Mouse (Mus musculus): ENCODE measurements around the gene Tbc1d16. TPM values are rescaled to one million over a fixed set of nuclear protein-coding genes. Genes with fewer than 3 reads are reported as not detected.
A peak's percentile ranks its signal among the peaks of the same experiment; 100 is the strongest.

The Tbc1d16 gene
- polyA plus RNA-seq, 1 experiment from 2014 or later: 16.1 TPM

GRCm38 (mm10) chr11:119134586-119134985, 93.7 kb downstream of the Tbc1d16 start:
- Histone ChIP-seq H3K4me1 (replicated peaks) (peaks cover 37% of the 10 kb centered on the region), H3K36me3 (no peaks in the 10 kb centered on the region), H3K4me2 (peak overlapping the region; percentile 33), H3K9me3 (replicated peaks) (no peaks in the 10 kb centered on the region), H3K9ac (no peak overlapping the region), H3K27ac (peak overlapping the region; percentile 68), H3K4me3 (no peak overlapping the region; the same call in 1 of the 2 replicates), H3K27me3 (no peaks in the 10 kb centered on the region)
- 16% methylated on average over 17 of the region's 17 CpGs for WGBS
- peak; percentile 19 for ATAC-seq (replicated peaks; ENCODE audit: insufficient number of reproducible peaks, insufficient read depth, low FRiP score, low read depth)

- H3K9me3 ChIP-seq (replicated peaks): no peaks in the 10 kb centered on the region
- no peak overlapping the region for H3K9ac ChIP-seq
- H3K4me3 ChIP-seq: no peak overlapping the region; the same call in 1 of the 2 replicates
- H3K36me3 ChIP-seq: no peaks in the 10 kb centered on the region
- peak; percentile 51 for ATAC-seq (replicated peaks; ENCODE audit: insufficient number of reproducible peaks, insufficient read depth, low FRiP score, low read depth)
- WGBS: 58% methylated on average over 5 of the region's 5 CpGs
- H3K4me2 ChIP-seq: 0 out of 2 replicates have a peak overlapping the region, but pooled peaks have one; percentile 8
- peaks cover 42% of the 10 kb centered on the region for H3K4me1 ChIP-seq (replicated peaks)
- H3K27ac ChIP-seq: peak overlapping the region; percentile 68
- no peaks in the 10 kb centered on the region for H3K27me3 ChIP-seq
Measured at GRCm38 (mm10) chr11:119133437-119134221, 94.7 kb downstream of the Tbc1d16 start.

DNA sequence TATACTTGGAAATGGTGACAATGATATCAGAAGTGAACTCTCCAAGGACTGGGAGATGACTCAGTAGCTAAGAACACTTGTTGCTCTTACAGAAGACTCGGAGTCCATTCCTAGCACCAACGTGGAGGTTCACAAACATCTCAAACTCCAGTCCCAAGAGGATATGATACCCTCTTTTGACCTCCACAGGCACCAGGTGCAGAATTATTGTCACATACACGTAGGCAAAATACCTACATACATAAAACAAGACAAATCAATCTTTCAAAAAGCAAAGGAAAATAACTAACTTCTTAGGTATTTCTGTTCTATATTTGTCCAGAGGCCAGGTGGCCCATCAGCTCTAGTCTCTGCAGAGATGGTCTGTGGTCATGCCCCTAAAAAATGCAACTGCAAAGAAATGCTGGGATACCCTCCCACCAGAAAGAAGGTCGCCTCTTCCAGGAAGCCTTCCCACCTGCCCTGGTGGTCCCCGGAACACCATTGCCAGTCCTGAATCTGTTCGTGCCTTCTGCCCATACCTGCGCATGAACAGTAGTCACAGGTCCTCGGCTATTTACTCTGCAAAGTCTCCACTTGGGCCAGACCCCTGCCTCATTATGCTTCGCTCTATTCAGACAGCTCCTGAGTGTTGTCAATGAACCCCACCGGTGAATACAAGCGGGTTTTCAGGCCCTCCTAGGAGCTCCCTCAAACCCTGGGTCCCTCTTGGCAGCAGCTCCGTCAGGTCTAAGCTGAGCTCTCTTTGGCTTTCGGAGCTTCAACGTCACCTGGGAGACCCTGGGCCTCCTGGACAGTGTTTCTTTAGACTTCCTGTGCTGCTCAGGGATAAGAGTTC, 95.9 kb downstream of the Tbc1d16 start:
- peaks cover 54% of the 10 kb centered on the region for H3K4me1 ChIP-seq (replicated peaks)
- no peak overlapping the region for H3K27ac ChIP-seq
- H3K36me3 ChIP-seq: no peaks in the 10 kb centered on the region
- ATAC-seq (replicated peaks; ENCODE audit: insufficient number of reproducible peaks, insufficient read depth, low FRiP score, low read depth): no peak
- no peaks in the 10 kb centered on the region for H3K27me3 ChIP-seq
- H3K4me2 ChIP-seq: no peak overlapping the region
- 74% methylated on average over 14 of the region's 14 CpGs for WGBS
- H3K9ac ChIP-seq: no peak overlapping the region
- H3K9me3 ChIP-seq (replicated peaks): no peaks in the 10 kb centered on the region
- H3K4me3 ChIP-seq: no peak overlapping the region

GRCm38 (mm10) chr11:119130081-119130765, 98.1 kb downstream of the Tbc1d16 start:
- Histone ChIP-seq H3K4me1 (replicated peaks) (peaks cover 73% of the 10 kb centered on the region), H3K4me2 (peak overlapping the region; percentile 14; the same call in 1 of the 2 replicates), H3K36me3 (no peaks in the 10 kb centered on the region), H3K27ac (no peak overlapping the region), H3K9ac (no peak overlapping the region), H3K4me3 (no peak overlapping the region), H3K27me3 (no peaks in the 10 kb centered on the region), H3K9me3 (replicated peaks) (no peaks in the 10 kb centered on the region)
- WGBS: 21% methylated on average over 24 of the region's 24 CpGs
- ATAC-seq (replicated peaks; ENCODE audit: insufficient number of reproducible peaks, insufficient read depth, low FRiP score, low read depth): no peak

- Histone ChIP-seq H3K27ac (0 out of 2 replicates have a peak overlapping the region, but pooled peaks have one; percentile 73), H3K4me1 (replicated peaks) (peaks cover 68% of the 10 kb centered on the region), H3K4me3 (no peak overlapping the region), H3K9ac (no peak overlapping the region; the same call in 1 of the 2 replicates), H3K4me2 (peak overlapping the region; percentile 14; the same call in 1 of the 2 replicates), H3K36me3 (no peaks in the 10 kb centered on the region), H3K9me3 (replicated peaks) (no peaks in the 10 kb centered on the region), H3K27me3 (no peaks in the 10 kb centered on the region)
- ATAC-seq (replicated peaks; ENCODE audit: insufficient number of reproducible peaks, insufficient read depth, low FRiP score, low read depth): no peak
- 59% methylated on average over 18 of the region's 18 CpGs for whole genome bisulfite sequencing
Measured at GRCm38 (mm10) chr11:119129281-119130058, 98.8 kb downstream of the Tbc1d16 start.

DNA sequence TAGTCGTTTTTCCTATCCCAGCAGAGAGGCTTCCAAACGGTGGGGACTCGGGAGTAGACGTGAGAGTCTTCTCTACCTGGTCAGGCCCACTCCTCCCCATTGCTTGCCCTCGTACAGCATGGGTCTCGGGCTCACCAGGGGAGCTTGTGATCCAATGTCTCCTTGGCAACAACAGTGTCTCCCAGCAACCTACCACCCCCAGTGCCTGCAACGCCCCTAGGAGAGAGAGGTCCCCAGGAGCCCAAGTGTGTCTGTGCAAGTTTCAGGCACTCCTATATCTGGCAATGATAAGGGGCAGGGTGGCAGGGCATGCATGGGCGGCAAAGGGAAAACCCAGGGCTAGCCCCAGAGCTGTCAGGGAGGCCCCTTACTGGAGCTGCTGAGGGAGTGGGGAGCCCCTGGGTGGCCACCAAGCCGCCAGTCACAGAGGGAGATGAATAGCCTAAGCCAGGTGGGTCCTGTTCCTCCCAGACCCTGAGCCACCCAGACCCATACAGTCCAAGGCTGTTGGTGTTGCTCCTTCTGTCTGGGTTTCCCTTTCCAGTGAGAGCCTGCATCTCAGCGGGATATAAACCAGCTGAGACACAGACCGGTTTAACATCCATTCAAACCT, 99.5 kb downstream of the Tbc1d16 start:
- Histone ChIP-seq H3K9me3 (replicated peaks) (no peaks in the 10 kb centered on the region), H3K27ac (peak overlapping the region; percentile 73), H3K9ac (no peak overlapping the region; the same call in 1 of the 2 replicates), H3K4me1 (replicated peaks) (peaks cover 66% of the 10 kb centered on the region), H3K4me2 (no peak overlapping the region), H3K36me3 (no peaks in the 10 kb centered on the region), H3K27me3 (no peaks in the 10 kb centered on the region), H3K4me3 (no peak overlapping the region)
- 51% methylated on average over 11 of the region's 11 CpGs for WGBS
- ATAC-seq (replicated peaks; ENCODE audit: insufficient number of reproducible peaks, insufficient read depth, low FRiP score, low read depth): no peak

DNA sequence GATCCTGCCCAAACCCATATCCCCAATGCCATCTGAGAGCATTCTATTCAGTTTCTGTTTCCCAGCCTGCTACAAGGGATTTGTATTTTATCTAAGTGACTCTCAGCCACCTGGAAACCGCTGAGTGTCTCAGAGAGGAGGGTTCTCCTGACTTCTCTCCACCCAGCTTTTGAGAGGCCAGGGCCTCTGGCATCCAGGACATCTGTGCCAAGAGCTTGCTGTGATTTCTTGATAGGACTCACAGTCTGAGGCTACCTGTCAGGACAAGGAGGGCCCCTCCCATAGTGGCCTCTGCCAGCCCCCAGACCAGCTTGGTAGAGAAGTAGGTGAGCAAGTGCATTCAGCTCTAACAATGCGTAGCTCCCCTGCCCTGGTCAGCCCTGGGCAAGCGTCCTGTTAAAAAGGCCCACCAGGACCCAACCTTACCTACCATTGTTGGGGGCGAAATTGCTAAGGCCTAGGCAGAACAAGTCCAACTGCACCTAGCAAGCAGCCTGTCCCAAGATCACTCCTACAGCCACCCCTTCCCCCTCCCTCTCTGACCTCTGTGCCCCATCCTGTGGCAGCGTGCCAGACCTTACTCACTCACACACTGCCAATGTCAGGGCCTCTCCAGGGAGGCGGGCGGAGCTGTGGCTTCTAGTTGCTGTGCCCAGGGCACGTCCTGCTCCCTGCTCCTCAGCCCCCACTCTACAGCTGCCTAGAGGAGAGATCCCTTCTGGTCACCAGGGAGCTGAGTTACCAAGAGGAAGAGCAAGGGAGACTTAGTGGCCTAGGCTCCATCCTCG, 100.4 kb downstream of the Tbc1d16 start:
- H3K27ac ChIP-seq: peak overlapping the region; percentile 73
- H3K9me3 ChIP-seq (replicated peaks): no peaks in the 10 kb centered on the region
- ATAC-seq (replicated peaks; ENCODE audit: insufficient number of reproducible peaks, insufficient read depth, low FRiP score, low read depth): peak; percentile 80
- peaks cover 60% of the 10 kb centered on the region for H3K4me1 ChIP-seq (replicated peaks)
- no peak overlapping the region for H3K9ac ChIP-seq
- peak overlapping the region; percentile 5; the same call in 1 of the 2 replicates for H3K4me2 ChIP-seq
- WGBS: 43% methylated on average over 9 of the region's 9 CpGs
- no peaks in the 10 kb centered on the region for H3K27me3 ChIP-seq
- H3K36me3 ChIP-seq: no peaks in the 10 kb centered on the region
- no peak overlapping the region for H3K4me3 ChIP-seq

DNA sequence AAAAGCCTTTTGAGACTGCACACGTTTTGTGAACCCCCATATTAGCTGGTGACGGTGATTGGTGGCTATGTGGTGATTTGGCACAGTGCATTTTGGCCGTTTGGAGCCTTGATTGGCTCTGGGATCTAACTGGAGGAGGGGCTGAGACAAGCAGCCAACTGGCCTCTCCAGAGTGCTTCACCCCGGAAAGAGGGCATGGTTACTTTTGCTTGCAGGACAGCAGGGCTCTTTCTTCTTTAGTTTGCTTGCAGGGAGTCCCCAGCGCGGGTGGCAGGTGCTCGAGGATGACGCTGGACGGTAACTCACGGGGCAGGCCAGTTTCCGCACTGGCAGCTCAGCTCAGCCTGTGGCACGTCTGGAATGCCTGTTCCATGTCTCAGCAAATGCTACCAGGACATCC, 101.2 kb downstream of the Tbc1d16 start:
- peak overlapping the region; percentile 73 for H3K27ac ChIP-seq
- no peaks in the 10 kb centered on the region for H3K36me3 ChIP-seq

DNA sequence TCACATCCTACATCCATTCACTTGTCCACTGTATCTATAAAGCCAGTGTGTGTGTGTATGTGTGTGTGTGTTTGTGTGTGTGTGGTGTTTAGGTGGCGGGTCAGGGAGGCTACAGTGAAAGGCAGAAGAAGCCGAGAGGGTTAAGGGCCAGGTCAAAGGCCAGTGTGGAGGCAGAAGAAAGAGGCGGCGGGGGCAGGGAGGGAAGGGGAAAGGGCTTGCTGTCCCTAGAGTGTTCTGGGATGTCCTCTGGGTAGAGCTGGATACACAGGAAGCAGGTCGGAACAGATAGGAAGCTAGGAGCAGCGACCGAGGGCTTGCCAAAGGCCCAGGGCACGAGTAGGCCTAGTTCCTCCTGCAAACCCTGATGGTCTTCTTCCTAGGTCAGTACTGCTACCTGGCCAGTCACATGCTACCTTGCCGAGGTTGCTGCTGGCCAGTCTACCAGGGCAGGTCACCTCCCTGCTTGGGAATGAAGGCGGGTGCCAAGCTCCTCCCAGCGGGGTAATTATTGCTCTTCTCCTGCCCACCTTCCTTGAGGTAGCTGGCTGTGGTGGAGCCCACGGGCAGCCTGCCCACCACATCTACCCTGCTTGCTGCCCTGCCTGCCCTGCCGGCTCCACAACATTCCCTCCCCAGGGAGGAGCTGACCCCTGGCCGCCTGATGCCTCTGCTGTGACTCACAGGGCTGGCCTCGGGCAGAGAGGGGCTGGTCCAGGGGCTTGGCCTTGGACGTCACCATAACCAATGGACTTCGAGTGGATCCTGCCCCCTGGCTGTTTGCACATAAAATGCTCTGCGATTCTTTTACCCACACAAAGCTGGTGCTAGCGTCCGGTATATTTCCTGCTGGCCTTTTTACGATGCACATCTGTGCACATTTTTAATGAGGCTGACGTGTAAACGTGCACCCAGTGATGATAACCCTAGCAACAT, 102.1 kb downstream of the Tbc1d16 start:
- H3K4me1 ChIP-seq (replicated peaks): peaks cover 60% of the 10 kb centered on the region
- ATAC-seq (replicated peaks; ENCODE audit: insufficient number of reproducible peaks, insufficient read depth, low FRiP score, low read depth): peak; percentile 81
- peak overlapping the region; percentile 40 for H3K4me2 ChIP-seq
- H3K36me3 ChIP-seq: no peaks in the 10 kb centered on the region
- H3K9ac ChIP-seq: 0 out of 2 replicates have a peak overlapping the region, but pooled peaks have one; percentile 11
- peak overlapping the region; percentile 7; the same call in 1 of the 2 replicates for H3K4me3 ChIP-seq
- H3K27me3 ChIP-seq: no peaks in the 10 kb centered on the region
- peak overlapping the region; percentile 73 for H3K27ac ChIP-seq
- WGBS: 35% methylated on average over 23 of the region's 23 CpGs
- no peaks in the 10 kb centered on the region for H3K9me3 ChIP-seq (replicated peaks)

More for the DNA sequence above, 101.2 kb downstream of the Tbc1d16 start:
- Histone ChIP-seq H3K4me2 (0 out of 2 replicates have a peak overlapping the region, but pooled peaks have one; percentile 5), H3K27me3 (no peaks in the 10 kb centered on the region), H3K4me3 (no peak overlapping the region), H3K9me3 (replicated peaks) (no peaks in the 10 kb centered on the region), H3K4me1 (replicated peaks) (peaks cover 60% of the 10 kb centered on the region), H3K9ac (no peak overlapping the region)
- ATAC-seq (replicated peaks; ENCODE audit: insufficient number of reproducible peaks, insufficient read depth, low FRiP score, low read depth): no peak
- WGBS: 40% methylated on average over 12 of the region's 12 CpGs

Data from heart, embryonic 15.5 days (tissue).